Mouse (Mus musculus): ENCODE data around the gene Macrod2.

The Macrod2 gene

DNA sequence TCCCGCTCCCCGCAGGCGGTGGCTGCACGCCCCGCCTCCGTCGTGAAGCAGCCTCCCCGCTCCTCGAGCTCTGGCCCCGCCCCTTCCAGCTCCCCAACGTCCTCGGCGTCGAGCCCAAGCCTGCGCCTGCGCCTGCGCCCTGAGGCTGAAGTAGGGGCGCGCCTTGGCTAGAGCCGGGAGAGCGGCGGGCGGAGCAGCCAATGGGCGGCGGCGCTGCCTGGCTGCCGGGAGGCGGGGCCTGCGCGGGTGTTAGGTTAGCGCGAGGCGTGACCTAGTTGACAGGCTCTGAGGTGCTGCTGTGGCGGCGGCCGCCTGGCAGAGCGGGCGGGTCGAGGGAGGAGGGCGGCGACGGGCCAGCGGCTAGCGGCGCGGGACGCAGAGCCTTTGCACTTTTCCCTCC is at the start of gene Macrod2:
Gene Macrod2, plus strand, starts transcription at position 131 of the 400 bp plus-strand sequence.
- DNase-seq: peak; percentile 98

GRCm38 (mm10) chr2:140359905-140360304 is 35.2 kb upstream of the Macrod2 start:
- no peak for DNase-seq

GRCm38 (mm10) chr2:140364804-140365203 is 30.3 kb upstream of the Macrod2 start:
- DNase-seq: no peak

GRCm38 (mm10) chr2:140389525-140389924 is 5.6 kb upstream of the Macrod2 start, which contains the start of gene Sel1l2:
Gene Sel1l2 (minus strand): TSS chr2:140389706.
- no peak for DNase-seq

DNA sequence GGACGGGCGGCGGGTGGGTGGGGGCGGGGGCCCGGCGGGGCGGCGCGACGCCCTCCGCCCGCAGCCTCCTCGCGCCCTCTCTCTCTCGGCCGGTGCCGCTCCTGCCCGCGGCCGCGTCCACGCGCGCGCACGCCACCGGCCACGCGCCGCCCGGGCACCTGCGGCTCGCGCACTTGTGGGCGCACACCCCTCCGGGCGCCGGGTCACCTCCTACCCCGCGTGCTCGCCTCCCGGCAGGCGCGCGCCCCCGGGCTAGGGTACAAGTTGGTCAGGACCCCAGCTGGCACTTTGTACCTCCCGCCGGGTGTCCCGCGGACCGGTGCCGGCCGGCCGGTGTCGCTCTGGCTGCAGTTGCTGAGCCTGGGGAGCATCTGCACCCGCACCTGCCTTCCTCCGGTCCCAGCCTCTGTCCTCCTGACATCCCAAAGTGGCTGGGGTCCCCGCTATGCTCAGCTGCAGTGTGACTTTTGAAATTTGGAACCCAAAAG is 679 bp downstream of the Macrod2 start:
- peak; percentile 34 for DNase-seq

DNA sequence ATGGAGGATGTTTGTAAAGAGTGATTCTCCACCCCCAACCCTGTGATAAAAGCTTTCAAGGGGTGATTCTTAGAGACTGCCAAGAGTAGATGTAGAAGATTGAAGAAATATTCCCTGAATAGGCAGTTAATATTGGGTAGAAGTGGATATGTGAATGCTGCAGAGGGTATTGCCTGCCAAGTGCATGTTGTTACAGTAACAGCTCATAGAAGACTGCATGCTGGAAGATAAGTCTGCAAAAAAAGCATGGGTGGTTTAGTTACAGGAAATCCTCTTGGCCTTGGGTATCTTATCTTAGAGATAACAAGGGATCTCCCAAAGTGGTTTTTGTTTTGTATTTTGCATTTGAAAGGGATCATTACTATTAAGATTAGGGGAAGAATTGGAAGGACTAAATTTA is 30.7 kb downstream of the Macrod2 start:
- DNase-seq: no peak

DNA sequence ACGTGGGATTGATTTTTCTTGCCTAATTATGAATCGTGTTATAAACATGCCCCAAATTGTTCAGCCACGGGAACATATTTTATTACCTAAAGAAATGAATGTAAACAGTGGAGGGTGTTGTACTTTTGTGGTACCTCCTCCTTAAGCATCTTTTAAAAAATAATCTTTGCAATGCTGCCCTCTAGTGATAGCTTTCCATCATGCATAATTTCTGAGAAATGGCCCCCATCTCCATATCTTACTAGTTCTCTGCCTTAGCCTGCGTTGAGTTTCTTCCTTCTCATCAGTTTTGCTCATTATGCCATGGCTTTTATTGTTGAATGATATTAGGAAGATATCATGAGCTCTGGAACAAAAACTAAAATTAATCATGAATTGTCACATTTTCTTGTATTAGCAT is 32.2 kb downstream of the Macrod2 start:
- DNase-seq: no peak

DNA sequence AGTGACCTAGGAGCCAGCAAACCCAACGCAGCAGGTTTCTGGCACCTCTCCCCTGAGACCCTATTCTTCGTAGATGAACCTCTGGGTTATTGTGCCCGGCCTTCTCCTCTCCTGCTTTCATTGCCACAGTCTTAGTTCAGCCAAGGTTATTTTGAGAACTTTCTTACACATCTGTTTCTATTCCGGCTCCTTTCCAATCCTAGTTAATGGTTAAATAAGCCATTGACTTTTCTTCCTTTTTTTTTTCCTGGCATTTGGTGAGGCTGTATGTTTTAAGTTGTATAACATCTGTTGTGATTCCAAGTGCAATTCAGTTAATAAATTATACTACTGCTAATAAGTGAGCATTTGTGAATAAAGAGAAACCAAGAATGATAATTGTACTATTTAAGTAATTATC is 44.0 kb downstream of the Macrod2 start:
- DNase-seq: no peak

DNA sequence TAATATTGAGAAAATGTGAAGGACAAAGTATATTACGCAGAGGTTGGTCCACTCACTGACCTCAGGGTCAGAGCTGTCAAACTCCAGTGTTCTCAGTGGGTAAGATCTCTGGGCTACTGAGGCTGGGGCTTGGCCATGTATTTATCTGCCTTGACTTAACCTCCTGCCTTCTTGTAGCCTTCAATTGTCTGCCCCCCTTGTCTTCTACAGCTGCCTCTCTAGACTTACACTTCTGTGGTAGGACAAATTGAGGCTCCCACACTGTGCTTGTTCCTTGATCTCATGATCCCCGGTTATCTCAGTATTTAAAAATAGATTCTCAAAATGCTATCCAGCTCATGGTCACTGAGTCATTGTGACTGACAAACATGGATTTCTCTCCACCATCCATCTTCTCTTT is 53.5 kb downstream of the Macrod2 start:
- no peak for DNase-seq

DNA sequence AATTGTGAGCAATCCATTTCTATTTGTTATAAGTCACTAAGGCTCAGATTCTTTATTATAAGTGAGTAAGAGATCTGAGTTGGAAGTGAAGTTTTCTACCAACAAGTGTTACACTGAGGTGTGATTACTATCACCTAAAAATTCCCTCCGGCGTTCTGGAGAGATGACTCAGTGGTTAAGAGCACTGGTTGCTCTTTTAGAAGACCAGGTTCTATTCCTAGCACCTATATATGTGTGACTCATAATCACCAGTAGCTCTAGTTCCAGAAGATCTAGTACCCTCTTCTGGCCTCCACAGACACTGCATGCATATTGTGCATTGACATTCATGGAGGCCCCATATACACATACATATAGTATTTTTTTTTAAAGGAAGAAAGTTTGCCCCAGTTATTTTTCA is 80.7 kb downstream of the Macrod2 start:
- no peak for DNase-seq

- no peak for DNase-seq
Measured at GRCm38 (mm10) chr2:140476891-140477290, 81.8 kb downstream of the Macrod2 start.

DNA sequence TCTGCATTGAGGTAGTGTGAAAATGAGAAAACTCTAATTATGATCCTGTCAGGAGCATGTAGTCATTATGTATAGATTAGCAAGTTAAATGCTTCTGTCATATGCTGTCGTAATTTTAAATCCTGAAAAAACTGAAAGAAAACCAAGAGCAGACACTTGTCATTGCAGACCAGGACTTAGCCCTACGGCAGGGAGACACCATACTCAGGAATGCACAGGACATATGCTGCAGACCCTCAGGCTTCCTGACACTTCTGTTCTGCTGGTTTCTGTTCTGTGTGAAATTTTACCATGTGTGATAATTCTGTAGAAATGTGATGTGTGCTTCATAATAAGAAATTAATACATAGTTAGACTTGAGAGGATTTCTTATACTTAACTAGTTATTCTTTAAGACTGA is 87.5 kb downstream of the Macrod2 start:
- no peak for DNase-seq

DNA sequence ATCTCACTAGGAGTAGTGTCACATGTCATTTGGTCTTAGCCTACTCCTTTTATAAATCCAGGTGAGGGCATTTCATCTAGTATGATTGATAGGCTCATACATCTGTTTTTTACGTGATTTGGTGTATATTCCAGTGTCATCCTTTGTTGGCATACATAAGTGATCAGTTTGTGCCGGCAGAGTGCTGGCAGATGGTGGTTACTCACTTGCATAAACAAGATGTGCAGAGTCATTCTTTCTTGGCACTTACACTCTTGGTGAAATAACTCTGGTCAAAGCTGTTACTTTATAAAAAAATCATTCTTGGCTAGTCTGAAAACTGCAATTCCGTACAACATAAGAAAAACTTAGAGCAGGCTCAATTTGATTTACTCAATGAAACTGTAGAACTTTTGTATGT is 102.6 kb downstream of the Macrod2 start:
- no peak for DNase-seq

DNA sequence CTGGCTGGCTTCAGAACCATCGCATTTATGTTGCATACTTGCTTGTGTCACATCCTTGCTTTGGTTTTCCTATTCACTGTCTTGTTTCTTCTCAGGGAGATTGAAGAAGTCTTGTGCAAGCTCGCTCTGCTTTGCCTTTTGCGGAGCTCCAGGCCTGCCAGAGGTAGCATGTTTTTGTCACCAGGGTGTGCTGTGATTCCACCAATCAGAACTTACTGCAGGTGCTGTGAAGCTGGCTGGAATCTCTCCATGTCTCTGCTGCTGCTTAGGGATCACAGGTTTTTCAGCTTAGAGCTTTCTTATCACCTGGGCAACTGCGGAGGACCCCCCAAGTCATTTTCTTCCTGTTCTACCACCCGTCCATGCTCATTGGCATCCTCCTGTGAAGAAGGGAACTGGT is 105.8 kb downstream of the Macrod2 start:
- peak; percentile 43 for DNase-seq

DNA sequence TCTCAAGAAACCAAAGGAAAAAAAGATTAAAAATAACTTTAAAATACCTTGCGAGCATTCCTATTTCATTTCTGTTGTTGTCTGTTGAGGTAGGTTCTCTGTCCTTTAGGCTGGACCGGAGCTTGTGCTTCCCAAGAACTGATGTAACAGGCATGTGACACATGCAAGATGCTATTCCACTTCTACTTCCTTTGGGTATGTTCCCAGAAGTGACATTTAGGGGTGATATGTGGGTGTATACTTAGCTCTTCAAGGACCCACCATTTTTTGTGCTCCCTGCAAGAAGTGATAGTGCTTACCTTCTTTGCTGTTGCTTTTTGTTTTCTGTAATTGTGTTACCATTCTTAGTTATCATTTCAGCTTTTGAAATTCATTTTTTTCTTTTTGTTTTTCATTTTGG is 126.4 kb downstream of the Macrod2 start:
- no peak for DNase-seq

DNA sequence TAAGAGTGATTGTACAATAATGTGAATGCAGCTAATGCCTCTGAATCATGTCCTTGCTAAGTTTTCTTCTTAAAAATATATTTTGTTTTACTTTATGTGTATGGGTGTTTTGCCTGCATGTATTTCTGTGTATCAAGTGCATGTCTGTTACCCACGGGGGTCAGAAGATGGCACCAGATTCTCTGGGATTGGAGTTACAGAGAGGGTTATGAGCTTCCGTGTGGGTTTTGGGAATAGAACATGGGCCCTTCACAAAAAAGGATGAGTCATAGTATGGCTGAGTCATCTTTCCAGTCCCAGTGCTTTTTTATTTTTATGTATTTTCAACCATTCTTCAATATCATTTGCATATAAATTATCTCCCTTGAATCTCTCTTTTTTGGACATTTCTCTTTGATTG is 135.1 kb downstream of the Macrod2 start:
- no peak for DNase-seq

- no peak for DNase-seq
Measured at GRCm38 (mm10) chr2:140532024-140532423, 136.9 kb downstream of the Macrod2 start.

DNA sequence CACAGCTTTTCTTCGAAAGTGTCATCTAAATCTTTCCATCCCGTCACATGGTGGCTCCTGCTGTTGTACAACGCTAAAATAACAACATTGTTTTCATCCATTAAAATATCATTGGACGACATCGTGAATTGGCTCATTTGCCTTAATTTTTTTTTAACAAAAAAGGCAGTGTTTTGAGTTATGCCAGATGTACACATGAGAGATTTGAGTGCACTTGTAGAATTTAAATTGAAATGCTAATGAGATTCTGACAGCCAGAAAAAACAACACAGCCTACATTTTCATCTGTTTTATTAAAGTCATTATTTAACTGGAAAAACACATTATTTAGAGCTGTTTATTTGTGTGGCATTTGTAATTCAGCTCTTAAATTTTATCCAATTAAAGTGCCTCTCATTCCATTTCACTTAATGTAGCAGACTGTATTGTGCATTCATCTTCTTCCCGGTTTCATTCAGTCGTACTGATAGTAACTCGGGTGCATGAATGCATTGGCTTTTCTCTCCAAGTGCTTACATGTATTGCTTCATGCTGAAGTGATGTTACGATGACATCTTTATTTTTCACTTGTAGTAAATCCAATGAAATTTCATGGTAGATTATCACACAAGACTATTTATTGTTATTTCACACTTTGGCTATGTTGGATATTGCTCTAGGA is 137.9 kb downstream of the Macrod2 start:
- no peak for DNase-seq

GRCm38 (mm10) chr2:140533621-140534020 is 138.5 kb downstream of the Macrod2 start:
- no peak for DNase-seq

GRCm38 (mm10) chr2:140534583-140534982 is 139.5 kb downstream of the Macrod2 start:
- no peak for DNase-seq

DNA sequence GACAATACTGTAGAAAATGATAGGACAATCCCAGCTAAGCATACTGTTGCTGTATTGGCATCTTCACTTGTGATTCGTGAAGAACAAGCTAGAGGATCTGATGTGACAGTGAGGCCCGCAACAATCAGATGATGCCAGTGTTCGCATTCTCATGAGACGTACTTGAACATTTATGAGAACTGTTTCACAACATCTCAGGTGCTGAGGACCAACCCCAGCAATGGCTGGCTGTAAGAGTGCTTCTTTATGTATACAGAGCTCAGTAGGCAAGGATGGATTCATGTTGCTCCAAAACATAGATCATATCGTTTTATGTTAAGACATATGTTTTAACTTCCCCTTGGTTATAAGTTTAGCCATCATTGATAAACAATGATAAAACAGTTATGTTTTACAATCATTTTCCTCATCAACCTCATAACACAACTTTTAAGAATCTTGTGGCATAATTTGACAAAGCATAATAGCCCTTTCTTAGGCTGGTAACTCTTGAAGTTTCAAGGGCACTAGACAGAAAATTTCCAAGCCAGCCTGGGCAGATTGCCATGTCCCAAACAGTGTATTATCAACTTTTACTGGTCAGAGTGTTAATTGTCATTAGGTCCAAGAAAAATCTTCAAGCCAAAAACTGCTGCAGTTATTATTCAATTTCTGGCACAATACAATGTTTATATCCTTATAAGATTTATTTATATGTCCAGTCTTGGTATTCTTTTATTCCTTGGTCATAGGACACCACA is 140.9 kb downstream of the Macrod2 start:
- DNase-seq: peak; percentile 9

- DNase-seq: no peak
Measured at GRCm38 (mm10) chr2:140549286-140549685, 154.2 kb downstream of the Macrod2 start.

GRCm38 (mm10) chr2:140561426-140561825 is 166.3 kb downstream of the Macrod2 start:
- no peak for DNase-seq

DNA sequence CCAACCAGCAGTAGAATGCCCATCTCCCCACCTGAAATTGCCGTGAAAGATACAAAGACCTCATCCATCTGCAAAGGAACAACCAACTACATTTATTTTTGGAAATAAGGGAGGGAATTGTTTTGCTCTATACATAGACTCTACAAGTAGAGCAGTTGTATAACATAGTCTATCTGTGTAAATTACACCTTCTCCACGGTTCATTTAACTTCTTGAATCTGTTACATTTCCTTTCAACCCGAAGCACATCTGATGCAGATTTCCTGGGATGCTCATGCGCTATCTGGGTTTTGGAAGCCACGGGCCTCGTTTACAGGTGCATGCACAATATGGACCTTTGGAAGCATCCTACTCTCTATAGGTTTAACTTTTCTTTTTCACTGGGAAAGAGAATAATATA is 175.8 kb downstream of the Macrod2 start:
- DNase-seq: no peak

Data from right cerebral cortex, postnatal 4 days (tissue).